Mouse (Mus musculus): Measurements from ENCODE around the gene Pde4d. TPM values are rescaled to one million over a fixed set of nuclear protein-coding genes. Genes with fewer than 3 reads are reported as not detected.
A peak's percentile ranks its signal among the peaks of the same experiment; 100 is the strongest.

The Pde4d gene
- polyA plus RNA-seq, 1 experiment from 2014 or later: 19.1 TPM

DNA sequence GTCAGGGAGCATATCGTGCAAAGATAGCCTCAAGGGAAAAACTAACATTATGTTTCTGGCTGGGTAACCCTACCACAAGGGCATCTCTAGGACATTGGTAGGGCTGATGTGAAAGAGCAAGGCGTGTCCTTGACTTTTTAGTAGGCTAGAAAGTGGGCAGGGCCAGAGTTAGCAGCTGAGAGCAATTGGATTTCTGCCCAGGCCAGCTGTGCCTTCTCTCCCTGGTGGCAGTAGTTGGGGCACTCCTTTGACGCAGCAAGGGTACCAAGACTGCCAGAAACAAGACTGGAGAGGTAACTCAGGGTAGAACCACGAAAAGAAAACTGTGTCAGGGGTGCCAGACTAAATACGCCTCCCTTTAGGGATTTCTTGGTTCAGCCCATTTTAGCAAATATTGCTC is 1536.1 kb downstream of the Pde4d start:
- Histone ChIP-seq H3K36me3 (no peaks in the 10 kb centered on the region), H3K4me3 (replicated peaks) (no peak overlapping the region), H3K4me2 (replicated peaks) (no peak overlapping the region), H3K27ac (replicated peaks) (no peak overlapping the region), H3K4me1 (no peaks in the 10 kb centered on the region), H3K27me3 (no peaks in the 10 kb centered on the region), H3K9ac (no peak overlapping the region), H3K9me3 (replicated peaks) (no peaks in the 10 kb centered on the region)
- no peak for ATAC-seq (ENCODE audit: insufficient number of reproducible peaks, low FRiP score, low TSS enrichment, low read depth)
- 56% methylated on average over 5 of the region's 5 CpGs for WGBS

DNA sequence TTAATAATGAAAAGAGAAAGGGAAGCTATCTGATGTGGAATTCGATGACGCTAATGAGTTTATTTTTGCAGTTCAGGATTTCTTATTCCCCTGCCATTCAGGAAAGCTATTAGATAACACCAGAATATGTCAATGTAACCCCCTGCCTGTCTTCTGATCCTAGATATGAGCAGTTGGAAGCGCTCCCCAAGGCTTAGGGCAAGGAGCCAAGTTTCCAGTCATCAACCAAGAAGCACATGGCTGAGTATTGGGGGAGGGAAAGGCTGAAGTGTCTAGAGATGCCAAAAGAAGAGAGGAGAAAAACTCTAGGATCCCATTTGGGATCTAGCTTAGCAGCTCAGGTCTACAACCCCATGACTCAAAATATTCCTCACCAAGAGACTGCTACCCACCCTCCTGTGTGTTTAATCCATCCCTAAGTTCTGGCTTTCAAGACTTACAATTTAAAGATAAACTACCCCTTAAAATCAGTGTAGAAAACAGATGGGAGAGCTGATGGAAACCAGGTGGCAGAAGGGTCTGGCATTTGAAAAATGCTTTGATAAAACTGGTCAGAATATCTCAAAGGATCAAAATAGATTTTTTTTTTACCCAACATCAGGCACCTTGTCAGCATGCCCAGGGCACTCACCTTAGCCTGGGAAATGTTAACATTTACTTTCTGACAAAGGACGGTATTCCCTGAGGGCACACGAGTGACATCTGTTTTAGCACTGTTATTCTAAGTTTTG is 1543.2 kb downstream of the Pde4d start:
- H3K4me3 ChIP-seq (replicated peaks): no peak overlapping the region
- H3K27ac ChIP-seq (replicated peaks): peak overlapping the region; percentile 13
- peaks cover 18% of the 10 kb centered on the region for H3K4me1 ChIP-seq
- H3K9ac ChIP-seq: no peak overlapping the region
- no peaks in the 10 kb centered on the region for H3K9me3 ChIP-seq (replicated peaks)
- WGBS: 29% methylated on average over 5 of the region's 5 CpGs
- ATAC-seq (ENCODE audit: insufficient number of reproducible peaks, low FRiP score, low TSS enrichment, low read depth): peak; percentile 34; the same call in 1 of the 2 replicates
- H3K27me3 ChIP-seq: no peaks in the 10 kb centered on the region
- H3K4me2 ChIP-seq (replicated peaks): no peak overlapping the region
- H3K36me3 ChIP-seq: no peaks in the 10 kb centered on the region

DNA sequence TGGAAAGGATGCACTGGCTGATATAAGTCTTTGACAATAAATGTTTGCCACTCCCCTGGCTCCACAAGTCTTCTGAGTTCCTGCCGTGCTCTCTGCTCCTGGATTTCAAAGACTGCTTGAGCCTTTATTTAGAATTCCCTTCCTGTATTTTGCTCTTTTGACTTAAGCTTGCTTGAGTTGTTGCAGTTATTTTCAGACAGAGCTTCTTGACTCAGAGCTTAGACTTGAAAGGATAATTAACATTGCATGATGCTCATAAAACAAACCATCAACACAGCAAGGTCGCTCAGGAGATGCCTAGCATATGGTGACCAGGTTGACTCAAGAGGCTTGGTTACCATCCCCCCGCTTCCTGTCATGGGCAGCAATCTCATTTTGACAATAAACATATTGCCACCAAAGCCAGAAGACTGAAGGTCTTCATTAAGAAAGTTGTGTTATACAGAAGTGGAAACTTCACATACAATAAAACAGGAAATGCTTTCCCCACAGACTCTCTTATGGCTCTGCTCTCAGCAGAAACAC is 1544.6 kb downstream of the Pde4d start:
- H3K36me3 ChIP-seq: no peaks in the 10 kb centered on the region
- WGBS: 44% methylated on average over 3 of the region's 3 CpGs
- no peak for ATAC-seq (ENCODE audit: insufficient number of reproducible peaks, low FRiP score, low TSS enrichment, low read depth)
- H3K9me3 ChIP-seq (replicated peaks): no peaks in the 10 kb centered on the region
- no peak overlapping the region for H3K9ac ChIP-seq
- peaks cover 18% of the 10 kb centered on the region for H3K4me1 ChIP-seq
- no peak overlapping the region for H3K4me3 ChIP-seq (replicated peaks)
- H3K4me2 ChIP-seq (replicated peaks): no peak overlapping the region
- no peaks in the 10 kb centered on the region for H3K27me3 ChIP-seq
- peak overlapping the region; percentile 66 for H3K27ac ChIP-seq (replicated peaks)

DNA sequence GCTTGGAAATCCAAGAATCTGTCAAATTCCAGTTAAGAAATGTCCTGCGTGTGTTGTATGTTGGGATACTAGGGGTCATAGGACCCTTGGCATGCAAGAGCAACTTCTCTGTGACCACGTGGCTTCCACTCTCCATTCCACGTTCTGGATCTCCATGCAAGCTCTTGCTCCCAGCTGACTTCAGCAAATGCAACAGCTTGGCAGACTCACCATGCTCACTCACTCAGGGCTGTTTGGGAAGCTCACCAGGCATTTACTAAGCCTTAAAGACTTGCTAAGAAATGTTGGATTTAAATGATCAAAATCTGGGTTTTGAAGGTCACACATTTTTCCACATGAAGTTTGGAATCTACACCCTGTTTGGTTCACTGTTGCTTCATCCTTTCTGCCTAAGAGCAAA is 1552.3 kb downstream of the Pde4d start:
- Histone ChIP-seq H3K9me3 (replicated peaks) (no peaks in the 10 kb centered on the region), H3K27ac (replicated peaks) (no peak overlapping the region), H3K4me3 (replicated peaks) (no peak overlapping the region), H3K9ac (no peak overlapping the region), H3K36me3 (no peaks in the 10 kb centered on the region), H3K27me3 (peaks cover 4% of the 10 kb centered on the region; the same call in 1 of the 2 replicates), H3K4me2 (replicated peaks) (no peak overlapping the region), H3K4me1 (no peaks in the 10 kb centered on the region)
- WGBS: 86% methylated on average over 3 of the region's 3 CpGs
- no peak for ATAC-seq (ENCODE audit: insufficient number of reproducible peaks, low FRiP score, low TSS enrichment, low read depth)

MicroRNAs encoded within 50 kb of the gene (microRNA counts, 519-probe panel; counts per million panel counts)
- microRNA mmu-miR-1904: 1,809 counts per million, percentile 26 among the panel's probes with 10 or more counts
- 1,355 counts per million, percentile 8 among the panel's probes with 10 or more counts for microRNA mmu-miR-582-3p
- microRNA mmu-miR-582-5p: 2,022 counts per million, percentile 40 among the panel's probes with 10 or more counts

Small RNA genes lying within 50 kb of the gene (microRNA-seq; reads per million reads assigned to microRNA genes)
- gene Mir1904 (ENCODE audit: borderline number of aligned reads) (not detected), gene Mir582 (ENCODE audit: borderline number of aligned reads) (11.9 reads per million, percentile 31 among the genes with 10 or more reads in this experiment)

Other genes starting within 250 kb of the Pde4d start
- 11.8 and 12.3 TPM in 2 replicates for gene Elovl7, start 235.5 kb upstream of the Pde4d start, polyA plus RNA-seq (2015; fragmentation: Nextera tagmentation; extraction: Ambion mirVana)
- gene Depdc1b, start 133.6 kb upstream of the Pde4d start, polyA plus RNA-seq (2015; fragmentation: Nextera tagmentation; extraction: Ambion mirVana): 5.4 and 6.0 TPM in 2 replicates

Measured in embryonic facial prominence, embryonic 15.5 days (tissue).